Mouse (Mus musculus) heart, postnatal 25 days (tissue): ENCODE results near the gene Creb3l1. TPM values are rescaled to one million over a fixed set of nuclear protein-coding genes. Genes with fewer than 3 reads are reported as not detected.

Experiments used
- DNase-seq: peaks from one replicate; pipeline ENCODE4 v3.0.0; 2022; ENCODE audit warnings: low spot score
- intact Hi-C: fragments of 180-260 bp; cut with DNase I; formaldehyde crosslinking; loops from one replicate; pipeline ENCODE4 v1.15.1; 2025
- total RNA-seq, 2 experiments: library from RNA; stranded (reverse); gene quantifications; 2 replicates each; pipeline ENCODE4 v1.2.3; 2021

The Creb3l1 gene
- total RNA-seq, 2 experiments from 2014 or later: 4.5 to 6.8 TPM

DNA sequence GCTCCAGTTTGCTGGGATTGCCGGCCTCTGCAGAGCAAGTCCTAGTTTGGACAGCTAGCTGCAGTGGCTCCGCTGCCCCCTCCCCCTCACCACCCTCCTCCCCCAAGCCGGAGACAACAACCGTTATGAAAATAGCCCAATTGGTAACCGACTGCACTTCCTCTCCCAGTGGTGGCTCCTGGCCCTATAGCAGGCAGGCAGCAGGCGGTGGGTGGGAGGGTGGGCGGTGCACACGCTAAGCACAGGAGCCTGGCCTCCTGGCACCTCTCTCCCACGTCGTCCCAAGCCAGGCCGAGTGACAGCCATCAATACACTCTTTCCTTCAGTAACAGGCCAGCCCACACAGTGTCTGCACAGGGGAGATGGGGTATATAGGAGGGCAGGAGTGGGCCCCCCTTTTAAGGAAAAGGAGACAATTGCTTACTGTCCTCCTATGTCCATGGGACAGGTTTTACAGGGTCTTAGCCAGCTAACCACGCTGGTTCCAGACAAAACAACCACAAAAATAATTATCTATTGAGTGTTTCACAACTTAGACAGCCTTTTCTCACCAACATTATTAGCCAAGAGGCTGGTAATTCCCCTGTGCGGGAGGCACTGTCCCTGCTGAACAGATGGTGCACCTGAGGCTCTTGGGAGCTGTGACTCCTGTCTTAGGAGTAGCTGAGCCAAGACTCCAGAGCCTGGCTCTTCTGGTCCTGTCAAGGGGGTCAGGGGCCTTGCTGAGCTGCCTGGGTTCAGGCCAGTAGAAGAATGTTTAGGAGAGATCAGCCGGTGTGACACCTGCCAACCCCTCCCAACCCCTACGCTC, 73.8 kb downstream of the Creb3l1 start:
- intact Hi-C loops: no loop called here

DNA sequence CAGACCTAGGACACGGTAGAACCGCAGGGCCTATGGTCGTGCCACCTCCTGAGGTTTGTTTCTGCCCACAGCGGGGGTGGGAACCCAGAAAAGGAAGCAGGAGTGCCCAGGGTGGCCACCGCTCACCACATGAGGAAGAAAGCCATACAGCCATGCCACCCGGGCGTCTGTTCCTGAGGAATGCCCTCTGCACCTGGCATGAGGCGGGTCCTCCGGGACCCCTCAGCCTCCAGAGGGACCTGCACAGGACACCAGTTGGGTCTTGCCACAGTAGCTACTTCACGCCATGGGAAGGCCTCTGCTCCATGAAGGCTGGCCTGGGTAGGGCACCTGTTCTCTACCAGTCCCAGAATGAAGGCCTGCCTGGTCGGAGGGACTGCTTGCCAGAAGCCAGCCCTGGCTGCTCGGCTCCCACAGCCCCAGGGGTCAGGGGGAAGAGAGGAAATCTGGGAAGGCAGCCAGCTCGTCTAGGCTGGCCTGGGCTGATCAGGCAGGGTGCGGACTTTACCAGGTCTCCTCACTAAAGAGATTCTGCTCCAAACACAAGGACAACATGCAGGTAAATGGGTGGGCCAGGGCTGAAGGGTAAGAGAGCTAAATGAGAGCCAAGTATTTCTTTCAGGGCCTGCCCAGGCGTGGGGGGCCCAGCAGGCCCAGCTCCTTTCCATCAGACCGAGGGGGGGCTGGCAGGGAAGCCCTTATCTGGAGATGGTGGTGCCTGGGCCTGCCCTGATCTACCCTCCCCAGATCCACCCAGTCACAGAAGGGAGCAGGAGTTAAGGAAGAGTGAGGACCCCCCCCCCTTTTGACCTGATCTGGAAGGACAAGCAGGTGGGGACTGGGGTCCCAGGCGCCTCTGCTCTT, 74.7 kb downstream of the Creb3l1 start:
- DNase-seq: no peak

More for the DNA sequence above, 73.8 kb downstream of the Creb3l1 start:
- no peak for DNase-seq

DNA sequence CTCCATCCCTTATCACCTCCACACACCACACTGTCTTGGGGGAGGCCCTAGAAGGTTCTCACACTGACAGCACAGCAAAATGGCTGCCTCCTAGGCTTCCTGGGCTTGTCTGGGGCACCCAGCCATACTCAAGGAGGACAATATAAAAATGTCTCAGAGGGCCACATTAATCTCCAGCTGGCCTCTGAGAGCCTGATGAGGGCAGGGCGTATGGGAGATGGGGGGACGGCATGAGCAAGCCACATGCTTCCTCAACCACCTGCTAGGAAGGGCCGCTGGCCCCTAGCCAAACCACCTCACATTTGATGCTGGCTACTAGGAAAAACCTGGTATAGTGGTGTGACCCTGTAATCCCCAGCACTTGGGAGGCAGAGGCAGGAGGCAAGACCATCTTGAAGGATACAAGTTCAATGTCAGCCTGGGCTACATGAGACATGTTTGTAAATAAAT, 75.5 kb downstream of the Creb3l1 start:
- DNase-seq: no peak
- intact Hi-C loops: no loop called here

More for the DNA sequence above, 74.7 kb downstream of the Creb3l1 start:
- intact Hi-C loops: no loop called here

DNA sequence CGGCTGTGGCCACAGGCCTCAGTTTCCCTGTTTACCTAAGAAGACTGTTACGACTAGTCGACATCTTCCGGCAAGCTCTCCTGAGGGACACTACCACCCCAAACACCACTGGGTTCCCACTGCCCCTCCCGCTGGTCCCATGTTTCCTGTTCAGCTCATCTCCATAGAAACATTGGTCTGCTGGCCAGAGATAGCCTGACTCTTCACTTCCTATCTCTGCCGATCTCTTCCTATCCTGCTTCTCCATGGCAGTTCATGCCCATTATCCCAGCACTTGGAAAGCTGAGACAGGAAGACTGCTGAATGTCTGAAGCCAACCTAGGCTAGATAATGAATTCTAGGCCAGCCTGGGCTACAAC, 76.2 kb downstream of the Creb3l1 start:
- no peak for DNase-seq
- intact Hi-C loops: no loop called here

DNA sequence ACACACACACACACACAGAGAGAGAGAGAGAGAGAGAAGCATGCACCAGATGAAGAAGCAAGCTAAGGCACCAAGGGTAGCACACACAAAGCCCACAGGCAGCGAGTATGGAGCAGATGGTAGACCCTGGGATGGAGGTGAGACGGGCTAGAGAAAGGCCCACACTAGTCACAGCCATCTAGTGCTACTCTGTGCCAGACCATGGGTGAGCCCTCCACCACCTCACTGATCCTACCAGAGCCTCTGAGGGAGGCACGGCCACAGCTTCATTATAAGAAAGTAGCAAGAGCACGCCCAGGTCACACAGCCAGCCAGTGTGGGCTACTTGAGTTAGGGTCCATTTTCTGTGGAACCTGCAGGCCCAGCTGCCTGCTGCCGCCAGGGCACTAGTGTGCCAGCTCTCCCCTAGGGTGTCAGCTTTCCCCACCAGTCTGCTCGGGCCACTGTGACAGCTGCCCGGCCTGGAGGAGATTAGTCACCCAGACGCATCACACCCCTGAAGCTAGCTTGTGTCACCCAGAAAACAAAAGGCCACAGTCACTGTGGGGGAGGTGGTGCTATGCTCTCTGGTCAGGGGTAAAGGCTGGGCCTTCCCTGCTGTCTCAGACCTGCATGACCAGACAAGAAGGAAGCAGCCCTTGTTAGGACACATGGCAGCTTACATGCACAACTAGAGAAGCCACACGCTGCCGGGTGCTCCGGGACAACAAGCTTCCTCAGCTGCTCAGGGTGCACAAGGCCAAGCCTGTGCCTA, 76.7 kb downstream of the Creb3l1 start:
- no peak for DNase-seq
- intact Hi-C loops: no loop called here

DNA sequence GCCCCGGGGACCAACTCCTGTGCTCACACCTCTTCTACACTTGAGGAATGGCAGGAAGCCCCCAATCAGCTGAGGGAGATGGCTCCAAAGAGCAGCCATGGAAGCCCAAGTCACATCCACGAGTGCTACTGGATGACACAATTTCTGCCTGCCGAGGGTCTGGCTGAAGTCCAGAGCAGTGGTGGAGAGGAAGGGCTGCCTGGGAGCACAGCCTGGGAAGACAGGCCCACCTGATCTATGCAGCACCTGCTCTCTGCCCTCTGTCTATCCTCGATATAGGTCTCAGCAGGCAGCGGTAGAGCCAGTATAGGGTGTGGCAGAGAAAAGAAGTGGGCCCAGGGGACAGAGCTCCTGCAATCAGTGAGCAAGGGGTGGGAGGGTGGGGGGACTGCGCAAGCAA, 77.5 kb downstream of the Creb3l1 start:
- intact Hi-C loops: no loop called here
- no peak for DNase-seq

DNA sequence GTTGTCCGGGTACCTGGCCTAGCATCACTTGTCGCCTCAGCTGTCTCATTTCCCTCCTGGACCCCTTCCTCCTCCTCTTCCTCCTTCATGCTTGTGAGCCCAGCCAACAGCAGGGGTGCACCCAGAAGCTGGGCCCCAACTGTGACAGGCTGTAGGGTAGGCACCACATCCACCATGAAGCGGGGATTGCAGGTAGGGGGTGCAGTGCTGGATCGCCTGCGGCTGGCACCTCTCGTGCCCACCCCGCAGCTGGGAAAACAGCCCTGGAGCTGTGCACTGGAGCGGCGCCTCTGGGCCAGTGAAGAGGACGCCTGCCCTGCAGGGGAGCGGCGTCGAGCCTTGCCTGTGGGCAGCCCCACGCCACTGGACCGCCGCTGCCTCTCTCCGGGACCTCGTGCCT, 78.8 kb downstream of the Creb3l1 start, which contains the start of gene Gm9821:
Gm9821 (plus strand) TSS at position 221 of the 400 bp plus-strand sequence.
- intact Hi-C loops: no loop called here
- DNase-seq: no peak

DNA sequence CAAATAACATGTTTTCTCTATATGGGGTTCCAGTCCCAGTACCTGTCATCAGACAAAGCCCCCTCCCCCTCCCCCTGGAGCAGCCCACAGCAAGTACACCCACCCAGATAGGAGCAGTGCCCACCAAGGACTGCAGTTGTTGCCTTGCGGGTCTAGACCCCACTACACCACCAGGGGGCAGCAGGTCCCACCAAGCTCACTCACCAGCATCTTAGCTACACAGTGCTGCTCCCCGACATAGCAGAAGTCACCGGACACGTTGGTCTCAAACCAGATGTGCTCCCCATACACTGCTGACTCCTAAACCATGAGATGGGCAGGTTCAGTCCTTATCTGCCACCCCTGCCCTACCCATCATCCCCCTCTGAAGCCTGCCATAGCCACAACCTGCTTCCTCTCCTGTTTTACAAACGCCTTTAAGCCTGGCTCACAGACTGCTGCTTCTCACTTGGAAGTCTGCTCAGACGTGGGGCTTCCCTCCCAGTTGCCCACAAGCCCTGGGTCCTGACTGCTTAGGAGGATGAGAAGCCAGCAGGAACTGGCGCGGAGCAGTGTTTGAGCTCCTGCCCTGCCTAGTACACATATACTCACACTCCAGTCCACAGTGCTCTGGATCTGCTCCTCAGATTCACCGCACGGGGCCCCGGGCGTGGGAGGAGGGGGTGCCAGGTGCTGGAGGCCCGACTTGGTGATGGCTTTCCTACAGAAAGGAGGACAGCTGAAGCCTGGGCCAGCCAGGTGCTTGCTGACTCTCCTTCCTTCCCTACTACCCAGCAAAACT, 79.9 kb downstream of the Creb3l1 start:
- no peak for DNase-seq

DNA sequence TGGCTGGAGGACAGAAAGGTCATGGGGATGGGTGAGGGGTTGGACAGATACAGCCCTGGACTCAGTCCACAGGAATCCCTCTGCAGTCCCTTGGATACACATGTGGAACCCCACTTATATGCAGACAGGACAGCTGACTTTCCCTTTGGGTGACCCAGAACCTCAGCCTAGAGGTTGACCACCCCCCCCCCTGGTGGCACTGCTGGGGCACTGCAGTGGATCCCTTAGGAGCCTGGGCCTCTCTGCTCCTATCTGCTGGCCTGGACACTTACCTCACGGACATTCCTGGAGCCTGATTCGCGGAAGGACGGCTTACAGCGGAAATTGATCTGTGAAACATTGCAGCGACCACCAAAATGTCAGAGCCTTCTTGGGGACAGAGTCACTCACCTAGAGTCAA, 81.9 kb downstream of the Creb3l1 start:
- DNase-seq: no peak
- intact Hi-C loops: loop anchor here (5.0 kb wide), 1 partner anchor 115 kb away; no protein-coding TSS in a partner anchor

More for the DNA sequence above, 79.9 kb downstream of the Creb3l1 start:
- intact Hi-C loops: loop anchor here (1.0 to 5.0 kb wide), 3 partner anchors 15 to 113 kb away; no protein-coding TSS in a partner anchor

DNA sequence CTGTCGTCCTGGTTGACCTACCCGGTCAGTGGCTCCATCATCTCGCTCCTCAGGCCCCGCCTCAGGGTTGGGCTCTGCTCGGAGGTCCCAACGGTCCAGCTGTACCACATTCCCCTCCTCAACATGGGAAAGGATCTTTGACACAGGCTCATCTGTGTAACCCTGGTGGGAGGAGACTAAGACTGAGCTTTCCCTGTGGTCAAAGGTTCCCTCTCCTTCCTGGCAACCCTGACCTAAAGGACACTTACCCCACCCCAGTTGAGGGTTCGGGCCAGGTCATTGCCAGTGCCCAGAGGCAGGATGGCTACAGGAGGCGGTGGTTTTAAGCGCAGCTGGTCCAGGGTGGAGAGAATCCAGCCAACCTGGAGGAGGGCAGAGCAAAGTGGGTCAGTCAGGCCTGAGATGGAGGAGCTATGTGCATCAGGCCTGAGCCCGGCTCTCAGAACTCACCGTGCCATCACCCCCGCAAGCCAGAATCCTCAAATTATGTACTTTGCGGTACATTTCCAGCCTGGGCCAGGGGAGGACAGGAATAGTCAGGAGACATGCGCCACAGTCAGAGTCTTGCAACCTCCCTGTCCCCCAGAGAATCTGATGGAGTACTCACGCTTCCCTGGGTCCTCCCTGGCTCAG, 84.9 kb downstream of the Creb3l1 start:
- intact Hi-C loops: no loop called here
- no peak for DNase-seq

DNA sequence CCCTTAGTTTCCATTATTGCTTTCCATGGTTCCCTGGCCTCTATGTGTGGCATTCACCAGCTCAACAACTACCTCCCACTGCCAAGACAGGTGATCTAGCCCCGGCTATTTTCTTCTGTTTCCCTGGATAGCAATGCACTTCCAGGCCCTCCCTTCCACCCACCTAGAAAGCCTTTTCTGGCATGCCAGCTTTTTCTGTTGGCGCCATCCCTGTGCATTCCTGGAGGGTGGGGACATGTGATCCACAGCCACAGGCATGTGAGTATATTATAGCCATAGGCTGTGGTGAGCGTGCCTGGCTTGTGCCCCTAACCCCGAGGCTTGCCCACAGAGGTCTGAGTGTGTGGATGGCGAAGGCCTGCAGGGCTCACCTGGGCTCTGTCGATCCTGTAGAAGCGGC, 88.1 kb downstream of the Creb3l1 start:
- intact Hi-C loops: no loop called here
- DNase-seq: no peak

DNA sequence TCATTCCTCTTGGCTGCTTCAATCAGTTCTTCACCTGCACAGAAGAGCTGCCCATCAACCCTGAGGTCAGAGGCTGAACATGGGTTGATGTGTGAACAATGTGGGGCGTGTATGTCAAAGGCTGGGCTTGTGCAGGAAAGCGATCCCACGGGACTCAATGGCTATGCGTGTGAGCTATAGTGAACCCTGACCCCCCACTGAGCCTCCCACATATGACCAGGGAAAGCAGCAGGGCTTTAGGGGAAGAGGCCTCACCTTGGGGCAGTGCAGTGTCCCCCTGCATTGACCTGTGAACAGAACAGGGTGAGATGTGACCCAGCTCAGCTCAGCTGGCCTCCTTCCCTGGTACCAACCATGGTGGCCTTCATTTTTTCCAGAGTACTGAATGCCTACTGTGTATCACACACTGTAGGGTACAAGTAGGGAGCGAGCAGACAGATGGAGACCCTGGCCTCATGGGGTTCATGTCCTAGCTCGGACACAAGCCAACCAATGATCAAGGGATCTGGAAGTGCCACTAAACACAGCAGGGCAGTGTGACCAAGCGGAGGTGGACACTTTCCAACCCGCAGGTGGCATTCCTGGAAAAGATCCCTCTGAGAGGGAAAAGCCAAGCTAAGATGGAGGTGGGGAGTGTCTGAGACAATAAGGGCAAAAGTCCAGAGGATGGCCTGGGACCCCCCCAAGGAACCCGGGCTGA, 89.3 kb downstream of the Creb3l1 start:
- intact Hi-C loops: no loop called here
- DNase-seq: no peak

DNA sequence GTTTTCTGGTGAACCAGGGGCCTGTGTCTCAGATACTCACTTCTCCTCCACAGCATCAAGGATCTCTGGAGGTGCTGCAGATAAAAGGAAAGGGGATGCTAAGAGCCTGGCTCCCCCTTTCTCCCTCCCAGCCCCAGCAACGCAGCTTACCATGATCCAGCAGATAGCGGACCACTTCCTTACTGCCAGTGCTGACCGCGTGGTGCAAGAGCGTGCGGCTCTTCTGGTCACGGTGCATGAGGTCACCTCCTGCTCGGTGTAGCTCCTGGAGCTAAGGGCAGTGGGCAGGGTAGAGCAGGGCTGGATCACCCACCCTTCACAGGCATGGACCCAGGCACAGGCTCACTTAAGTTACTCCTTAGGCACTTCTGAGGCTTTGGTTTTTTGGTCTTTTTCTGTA, 90.3 kb downstream of the Creb3l1 start:
- intact Hi-C loops: no loop called here
- DNase-seq: no peak

DNA sequence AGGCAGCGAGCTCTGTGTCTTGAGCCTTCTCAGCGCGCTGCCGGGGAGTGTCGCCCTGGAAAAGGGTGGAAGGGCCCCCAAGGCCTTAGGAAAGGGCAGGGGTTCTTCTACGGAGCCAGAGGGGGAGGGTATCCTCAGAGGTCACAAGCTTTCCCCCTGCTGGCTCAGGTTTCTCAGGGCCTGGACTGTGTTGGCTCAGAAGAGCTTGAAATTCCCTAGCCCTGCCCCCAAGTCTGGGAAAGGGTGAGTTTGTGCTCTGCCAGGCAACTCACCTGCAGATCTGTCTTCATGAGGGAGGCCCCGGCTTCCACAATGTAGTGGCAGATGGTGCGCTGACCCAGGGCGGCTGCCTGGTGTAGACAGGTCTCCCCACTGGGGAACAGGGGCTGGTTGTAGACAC, 90.8 kb downstream of the Creb3l1 start:
- intact Hi-C loops: no loop called here

DNA sequence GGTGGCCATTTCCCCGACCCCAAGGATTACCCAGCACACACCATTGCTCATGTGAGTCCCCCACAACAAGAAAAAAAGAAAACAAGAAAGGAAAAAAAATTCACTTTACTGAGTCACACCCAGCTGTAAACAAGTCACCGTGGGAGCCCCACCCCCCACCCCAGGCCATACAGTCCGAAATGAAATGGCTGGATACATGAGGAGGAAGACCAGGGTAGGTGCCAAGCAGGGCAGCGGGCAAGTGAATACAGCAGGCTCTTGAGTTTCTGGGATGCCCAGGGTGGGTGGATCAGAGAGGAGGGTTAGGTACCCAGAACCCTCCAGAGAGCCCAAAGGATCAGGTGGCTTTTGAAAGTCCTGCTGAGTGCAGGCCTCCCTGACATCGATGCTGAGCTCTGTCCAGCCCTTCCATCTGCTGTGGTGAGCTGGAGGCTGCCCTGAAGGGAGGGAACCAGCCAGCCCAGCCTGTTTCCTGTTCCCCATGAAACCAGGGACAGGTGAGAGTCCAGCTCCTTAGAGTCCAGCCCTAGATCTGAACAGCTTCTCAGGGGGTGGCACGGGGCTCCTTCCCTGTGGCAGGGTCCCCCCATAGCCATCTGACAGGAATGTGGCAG, 91.5 kb downstream of the Creb3l1 start:
- intact Hi-C loops: no loop called here
- DNase-seq: no peak

More for the DNA sequence above, 90.8 kb downstream of the Creb3l1 start:
- no peak for DNase-seq
